ENCODE assay signal across 9 mouse cellular contexts in the genomic region with DNA sequence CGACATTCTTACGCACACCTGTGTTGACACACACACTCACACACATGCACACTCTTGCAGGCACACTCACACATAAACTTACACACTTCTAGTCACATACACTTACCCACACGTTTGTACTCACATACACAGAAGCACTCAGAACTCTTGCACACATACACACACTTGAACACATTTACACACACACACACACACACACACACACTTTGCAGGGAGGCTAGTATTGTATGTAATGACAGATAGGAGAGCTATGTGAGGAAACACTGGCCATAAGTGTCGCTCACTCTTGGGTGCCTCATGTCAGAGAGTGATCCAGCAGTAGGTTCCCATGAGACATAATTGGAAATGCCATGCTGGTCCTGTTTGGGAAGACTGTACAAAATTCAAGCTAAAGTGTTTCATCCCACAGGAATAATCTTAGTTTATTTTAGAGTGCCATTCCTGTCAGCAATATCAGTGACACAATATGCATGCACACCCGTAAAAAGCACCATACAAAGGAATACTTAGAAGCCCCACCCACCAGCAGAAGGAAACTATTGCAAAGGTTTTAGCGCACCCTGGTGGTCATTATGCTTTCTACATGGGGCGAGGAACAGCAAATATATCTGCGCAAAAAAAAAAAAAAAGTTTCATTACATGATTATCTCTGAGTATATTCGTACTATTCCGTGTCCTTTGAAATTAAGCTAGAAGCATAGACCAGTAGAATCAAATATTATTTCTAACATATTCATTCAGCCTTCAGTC.
DNase-seq lines count a peak whose midpoint lies in the region; ATAC-seq lines count a peak whose summit lies in the region.
"Had no signal": no experiment of that assay in that cellular context is flagged by ENCODE, and none has a peak within 500 bp of the region (broad histone marks: within the 10 kb centered on the region; RNA-seq: fewer than 3 reads in every experiment).

No protein-coding gene starts in this region.

- H3K27ac ChIP-seq in hindbrain, embryonic 11.5 days (ENCODE audit: low read depth, low read length): no peak overlapping the region

- H3K27me3 ChIP-seq in hindbrain, embryonic 11.5 days (ENCODE audit: control insufficient read depth, insufficient read depth, low read length): no peaks in the 10 kb centered on the region

- H3K4me2 ChIP-seq in hindbrain, embryonic 11.5 days (replicated peaks; ENCODE audit: low read depth, low read length): no peak overlapping the region

- DNase-seq in Muller cell, postnatal 12 days (ENCODE audit: inconsistent ontology term): peak; percentile 79
- peak; percentile 78 to 83 for DNase-seq in cerebellum, adult 18-20 months
- peak; percentile 47 to 93 for DNase-seq in frontal cortex, adult 2 months (ENCODE audit: extremely low spot score in 1 of 2, low spot score in 1 of 2)
- DNase-seq in hindbrain, embryonic 11.5 days (ENCODE audit: low spot score): peak; percentile 92
- peak; percentile 59 to 80 for DNase-seq in layer of hippocampus, adult 8-10 months (ENCODE audit: low spot score in 2 of 2)
- DNase-seq in lung, postnatal 10 days: peak; percentile 91
- DNase-seq in retina, adult 2 months (ENCODE audit: low read depth, low spot score): peak; percentile 67
- DNase-seq in thymus, postnatal 25 days: peak; percentile 87

- H3K9me3 ChIP-seq in hindbrain, embryonic 11.5 days (ENCODE audit: control insufficient read depth, low read length): no peaks in the 10 kb centered on the region
- H3K9me3 ChIP-seq: megakaryocyte, embryonic 14.5 days had no signal

- ATAC-seq in hindbrain, embryonic 11.5 days (ENCODE audit: low FRiP score): peak; percentile 71; the same call in 1 of the 2 replicates

- H3K4me1 ChIP-seq in hindbrain, embryonic 11.5 days (replicated peaks; ENCODE audit: control insufficient read depth, insufficient read depth, low read length): no peaks in the 10 kb centered on the region

- H3K36me3 ChIP-seq in hindbrain, embryonic 11.5 days (ENCODE audit: control insufficient read depth, insufficient read depth, low read length): no peaks in the 10 kb centered on the region

- 41% methylated on average over 10 of the region's 10 CpGs for WGBS in hindbrain, embryonic 11.5 days

- H3K9ac ChIP-seq in hindbrain, embryonic 11.5 days (ENCODE audit: low read depth, low read length): no peak overlapping the region

- no peak overlapping the region for H3K4me3 ChIP-seq in hindbrain, embryonic 11.5 days (ENCODE audit: low read depth, low read length)
- H3K4me3 ChIP-seq: megakaryocyte, embryonic 14.5 days had no signal
